Mouse (Mus musculus): ENCODE measurements around the gene Dpt.
A peak's percentile ranks its signal among the peaks of the same experiment; 100 is the strongest.
"Not testable (repeated sequence)": the region's sequence is repeated elsewhere in the genome, so short reads cannot be mapped to it uniquely, and the experiment has no call there.

Dpt gene

DNA sequence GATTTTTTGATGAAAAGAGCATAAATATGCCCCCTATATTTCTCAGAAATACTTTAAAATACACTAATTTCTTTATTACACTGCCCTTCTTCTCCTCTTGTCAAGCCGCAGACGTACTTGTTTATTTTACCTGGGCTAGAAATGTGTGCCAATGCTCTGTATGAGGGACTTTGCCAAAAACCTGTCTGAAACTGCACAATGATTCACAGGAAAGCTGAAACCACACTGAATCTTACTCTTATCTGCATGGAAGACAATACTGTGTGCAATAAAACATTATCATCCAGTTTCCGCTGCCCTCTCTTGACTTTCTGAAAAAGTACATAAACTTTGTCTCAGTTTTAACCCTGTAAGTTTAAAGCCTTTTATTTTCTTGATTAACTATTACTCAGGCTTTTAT is 20.9 kb downstream of the Dpt start:
- DNase-seq (ENCODE audit: low read depth, low spot score), result peak; percentile 7

GRCm38 (mm10) chr1:164821307-164821706 is 24.9 kb downstream of the Dpt start:
- no peak for DNase-seq (ENCODE audit: low read depth, low spot score)

DNA sequence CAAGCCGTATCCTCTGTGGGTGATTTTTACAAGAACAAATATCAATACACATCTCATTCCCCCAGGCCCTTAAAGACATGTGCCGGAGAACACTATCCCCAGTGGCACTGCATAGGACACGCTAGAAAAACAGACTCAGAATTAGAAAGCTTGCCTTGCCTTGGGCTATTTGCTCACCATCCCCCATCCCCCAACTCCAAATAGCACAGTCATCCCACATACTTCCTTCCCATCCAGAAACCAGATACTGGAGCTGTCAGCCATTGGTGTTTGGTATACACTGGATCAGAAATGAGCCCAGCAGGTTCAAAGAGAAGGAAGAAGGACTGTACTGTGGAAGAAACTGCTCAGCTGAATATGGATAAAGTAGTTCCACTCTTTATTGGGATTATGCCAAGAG is 25.4 kb downstream of the Dpt start:
- DNase-seq (ENCODE audit: low read depth, low spot score), result no peak

DNA sequence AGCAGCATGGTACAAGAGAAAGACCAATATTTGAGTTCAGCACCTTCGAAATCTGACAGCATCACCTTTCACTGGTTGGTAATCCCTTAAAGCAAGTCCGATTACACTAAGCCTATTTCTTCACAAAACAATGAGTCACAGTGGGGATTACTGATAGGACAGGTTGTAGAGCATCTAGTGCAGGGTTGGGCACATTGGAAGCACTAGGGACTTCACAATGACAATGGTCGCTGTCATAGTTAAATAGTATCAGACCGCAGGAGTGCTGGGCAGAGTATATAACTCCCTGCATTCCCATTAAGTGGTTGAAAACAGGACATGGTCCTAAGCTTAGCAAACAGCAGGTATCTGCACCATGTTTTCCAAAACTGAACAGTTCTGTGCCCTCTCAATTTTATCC is 25.8 kb downstream of the Dpt start:
- no peak for DNase-seq (ENCODE audit: low read depth, low spot score)

GRCm38 (mm10) chr1:164824896-164825295 is 28.5 kb downstream of the Dpt start:
- DNase-seq (ENCODE audit: low read depth, low spot score), result no peak

DNA sequence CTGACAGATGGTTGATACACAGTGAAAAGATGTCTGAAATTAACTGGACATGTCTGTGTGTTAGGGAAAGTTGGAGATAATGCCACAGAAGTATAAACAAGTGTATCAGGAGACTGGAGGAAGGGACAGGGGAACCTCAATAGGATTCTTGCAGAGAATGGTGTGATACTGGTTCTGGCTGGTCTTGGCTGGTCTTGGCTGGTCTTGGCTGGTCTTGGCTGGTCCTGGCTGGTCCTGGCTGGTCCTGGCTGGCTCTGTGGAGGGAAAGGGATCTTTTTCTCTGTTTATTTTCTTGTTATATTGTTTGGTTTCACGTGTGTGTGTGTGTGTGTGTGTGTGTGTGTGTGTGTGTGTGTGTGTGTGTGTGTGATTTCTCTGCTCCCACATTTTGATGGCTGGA is 33.4 kb downstream of the Dpt start:
- no peak for DNase-seq (ENCODE audit: low read depth, low spot score)

DNA sequence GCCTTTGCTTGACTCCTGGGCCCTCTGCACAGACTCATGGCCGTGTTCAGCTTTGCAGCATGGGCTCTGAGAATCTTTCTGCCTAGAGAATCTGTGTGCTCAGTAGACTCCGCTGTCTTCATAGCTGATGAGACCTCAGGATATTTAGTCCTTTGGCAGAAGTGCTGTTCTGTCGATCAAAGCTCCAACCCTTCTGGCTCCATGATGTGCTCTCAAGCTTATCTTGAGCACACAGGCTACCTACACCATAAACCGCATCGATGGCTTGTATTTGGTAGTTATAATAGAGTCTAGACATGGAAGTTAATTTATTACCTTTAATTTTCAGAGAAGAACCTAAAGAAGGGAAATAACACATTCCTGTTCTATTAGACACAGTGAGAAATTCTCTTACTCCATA is 36.0 kb downstream of the Dpt start:
- no peak for DNase-seq (ENCODE audit: low read depth, low spot score)

DNA sequence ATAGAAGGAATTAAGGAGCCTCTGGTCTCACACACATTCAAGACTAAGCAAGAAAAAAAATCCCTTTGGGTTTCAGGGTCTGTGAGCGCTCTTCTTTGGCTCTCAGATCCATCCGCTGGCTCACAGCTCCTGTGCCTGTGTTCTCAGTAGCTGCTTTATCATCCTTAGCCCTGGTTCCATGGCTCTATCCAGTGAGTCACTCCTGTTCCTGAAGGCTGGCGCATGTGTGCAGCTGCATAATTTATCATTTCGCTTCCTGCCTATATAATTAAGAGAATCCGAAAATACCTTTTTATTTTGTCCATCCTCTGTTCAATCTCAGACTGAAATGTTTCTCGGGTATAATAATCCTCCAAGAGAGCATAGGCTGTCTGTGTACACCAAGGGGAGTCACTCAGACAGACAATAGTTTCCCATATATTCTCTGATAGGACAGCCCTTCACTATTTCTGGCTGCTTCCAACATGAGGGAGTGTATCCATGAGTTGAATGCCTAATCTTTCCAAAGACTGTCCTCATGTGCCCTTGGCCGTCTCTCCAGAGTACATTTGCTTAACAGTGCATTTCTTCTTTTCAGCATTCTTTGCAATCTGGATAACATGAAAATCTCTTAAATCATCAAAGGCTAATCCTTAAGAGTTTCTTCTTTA is 52.3 kb downstream of the Dpt start:
- no peak for DNase-seq (ENCODE audit: low read depth, low spot score)

GRCm38 (mm10) chr1:164855700-164856099 is 59.3 kb downstream of the Dpt start:
- not testable (repeated sequence) for DNase-seq (ENCODE audit: low read depth, low spot score)

DNA sequence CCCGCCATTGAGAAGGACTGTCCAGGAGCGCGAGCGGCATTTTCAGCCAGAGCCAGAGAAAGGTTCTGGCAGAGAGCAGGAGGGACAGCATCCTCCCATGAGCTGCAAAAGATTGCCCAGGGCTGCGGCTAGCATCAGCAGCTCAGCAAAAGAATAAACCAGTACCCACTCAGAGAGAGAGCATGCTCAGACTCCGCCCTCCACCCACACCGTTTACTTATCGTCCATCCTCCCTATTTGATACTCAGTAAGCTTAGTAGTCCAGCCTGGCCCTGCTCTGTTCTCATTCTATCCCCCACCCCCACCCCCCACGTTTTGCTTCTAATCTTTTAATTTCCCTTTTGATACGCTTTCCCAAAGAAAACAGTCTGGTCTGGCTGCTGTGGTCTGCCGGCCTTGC is 63.5 kb downstream of the Dpt start:
- DNase-seq (ENCODE audit: low read depth, low spot score), result no peak

DNA sequence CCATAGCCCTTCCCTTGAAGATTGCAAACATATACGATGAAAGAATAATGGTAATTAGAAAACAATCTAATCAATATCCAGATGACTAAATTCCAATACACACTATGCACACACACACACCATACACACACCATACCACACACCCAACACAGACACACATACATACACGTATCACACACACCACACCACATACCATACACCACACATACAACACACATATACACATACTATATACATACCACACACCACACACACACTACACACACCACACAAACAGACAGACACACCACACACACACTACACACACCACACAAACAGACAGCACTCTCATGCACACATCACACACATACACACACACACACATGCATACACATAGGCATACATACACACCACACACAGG is 64.3 kb downstream of the Dpt start:
- no peak for DNase-seq (ENCODE audit: low read depth, low spot score)

- no peak for DNase-seq (ENCODE audit: low read depth, low spot score)
These were observed 65.1 kb downstream of the Dpt start for GRCm38 (mm10) chr1:164861501-164861900.

- no peak for DNase-seq (ENCODE audit: low read depth, low spot score)
These were observed 66.8 kb downstream of the Dpt start for GRCm38 (mm10) chr1:164862946-164863883.

- DNase-seq (ENCODE audit: low read depth, low spot score), result no peak
These were observed 68.2 kb downstream of the Dpt start for GRCm38 (mm10) chr1:164864666-164865065.

DNA sequence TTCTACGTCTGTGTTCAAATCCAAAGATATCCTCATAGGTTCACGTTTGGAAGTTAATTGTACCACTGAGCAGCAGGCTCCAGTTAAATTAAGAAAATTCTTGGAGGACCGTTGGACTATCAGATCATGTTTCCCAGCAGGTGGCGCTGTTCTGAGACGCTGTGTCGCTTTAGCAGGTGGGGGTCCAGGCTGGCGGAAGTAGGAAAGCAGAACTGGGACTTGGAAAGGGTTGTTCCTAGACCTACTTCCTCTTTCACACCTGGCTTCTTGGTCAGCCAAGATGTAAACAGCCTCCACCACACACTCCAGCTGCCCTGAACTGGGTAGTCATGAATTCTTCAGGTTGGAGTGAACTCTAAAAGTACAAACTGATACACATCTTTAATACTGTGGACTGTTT is 74.2 kb downstream of the Dpt start:
- peak; percentile 77 for DNase-seq (ENCODE audit: low read depth, low spot score)

All from CD4-positive, CD25-positive, alpha-beta regulatory T cell, adult 2 months (primary cell).